Mouse (Mus musculus): ENCODE data around the gene Ehhadh. TPM values are rescaled to one million over a fixed set of nuclear protein-coding genes. Genes with fewer than 3 reads are reported as not detected.

Gene Ehhadh
- total and polyA plus RNA-seq, 3 experiments = 5.3 to 6.6 TPM; not detected in 1

DNA sequence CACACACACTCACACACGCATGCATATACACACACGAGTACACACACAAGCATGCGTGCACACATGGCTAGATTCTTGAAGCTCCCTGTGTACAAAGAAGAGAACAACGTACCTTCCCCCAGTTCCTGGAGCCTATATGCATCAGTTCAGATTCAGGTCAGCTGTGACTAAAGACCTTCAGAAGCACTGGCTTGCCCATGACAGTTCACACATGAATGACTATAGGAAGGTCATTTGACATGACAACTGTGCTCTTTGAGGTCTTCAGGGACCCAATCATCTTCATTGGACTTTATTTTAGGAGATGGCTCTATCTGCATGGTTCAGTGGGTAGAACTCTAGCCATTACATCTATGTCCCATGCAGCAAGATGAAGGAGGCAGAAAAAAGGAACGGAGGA is 44.7 kb downstream of the Ehhadh start:
- TF ChIP-seq CHD2 (IDR thresholded peaks at IDR 0.05; ENCODE audit: low read length) = no peak
- TF ChIP-seq MAX (IDR thresholded peaks at IDR 0.05; ENCODE audit: low read length) = no peak
- no peak for TF ChIP-seq MYB (IDR thresholded peaks at IDR 0.05; ENCODE audit: low read depth, low read length)
- no peak for TF ChIP-seq RAD21 (IDR thresholded peaks at IDR 0.05; ENCODE audit: low read depth, low read length)

DNA sequence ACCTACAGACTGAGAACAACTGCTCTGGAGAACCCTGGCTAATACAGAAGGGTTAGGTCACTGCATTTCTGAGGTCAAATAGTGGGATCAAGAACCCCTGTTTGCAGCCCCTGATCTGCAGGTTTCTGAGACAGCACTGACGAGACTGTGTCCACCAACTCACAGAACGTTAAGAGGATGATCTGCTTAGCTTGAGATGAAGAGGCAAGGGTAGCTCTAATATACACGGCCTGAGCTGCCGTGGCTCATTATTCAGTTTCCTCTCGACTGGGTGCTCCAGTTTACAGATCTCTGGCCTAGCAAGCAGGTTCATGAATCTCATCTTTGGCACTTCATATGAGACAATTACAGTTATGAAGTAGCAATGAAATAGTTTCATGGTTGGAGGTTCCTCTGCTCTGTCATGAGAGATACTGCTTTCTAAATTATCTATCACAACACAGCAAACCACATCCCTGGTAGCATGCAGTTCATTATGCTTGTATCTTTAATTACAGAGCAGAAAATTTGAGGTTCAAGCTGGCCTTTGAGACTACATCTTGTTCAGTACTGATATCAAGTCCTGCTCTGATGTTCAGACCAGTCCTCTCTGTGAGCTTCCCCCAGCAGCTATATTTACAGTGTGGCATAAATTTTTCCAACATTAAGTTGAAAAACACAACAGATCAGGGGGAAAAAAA is 45.3 kb downstream of the Ehhadh start:
- Histone ChIP-seq H3K27ac (ENCODE audit: control insufficient read depth, low read depth, low read length) (peak overlapping the region; percentile 68), H3K4me1 (ENCODE audit: control insufficient read depth in 1 of 2, insufficient read depth in 2 of 2, low read length in 2 of 2) (peaks cover 18 to 22% of the 10 kb centered on the region in 2 experiments), H3K27me3 (ENCODE audit: control insufficient read depth in 1 of 2, insufficient read depth in 2 of 2, low read length in 2 of 2) (no peaks in the 10 kb centered on the region), H3K9ac (ENCODE audit: control insufficient read depth, low read depth, low read length, poor library complexity, severe bottlenecking) (peak overlapping the region; percentile 28), H3K36me3 (ENCODE audit: control insufficient read depth in 1 of 2, insufficient read depth in 2 of 2, low read length in 2 of 2) (peaks cover 0 to 13% of the 10 kb centered on the region in 2 experiments; a peak in 2 of 4 replicates), H3K79me2 (ENCODE audit: control insufficient read depth, insufficient read depth, low read length, poor library complexity) (no peaks in the 10 kb centered on the region), H3K9me3 (replicated peaks; ENCODE audit: insufficient read depth, low read length) (no peaks in the 10 kb centered on the region), H3K4me3 (ENCODE audit: control insufficient read depth in 1 of 2, insufficient read depth in 1 of 2, low read depth in 2 of 2, low read length in 2 of 2) (no peak overlapping the region)
- DNase-seq (ENCODE audit: low read depth, low spot score) = peak; percentile 82
- peak; percentile 87 for TF ChIP-seq GATA1 (IDR thresholded peaks at IDR 0.05; ENCODE audit: low read depth, low read length)
- TF ChIP-seq MYC (IDR thresholded peaks at IDR 0.05; ENCODE audit: low read depth, low read length) = 0 out of 2 replicates have a peak, but pooled peaks have one; percentile 25
- TF ChIP-seq TBP (IDR thresholded peaks at IDR 0.05; ENCODE audit: low read depth, low read length) = no peak
- TF ChIP-seq SMC3 (IDR thresholded peaks at IDR 0.05; ENCODE audit: low read depth, low read length) = no peak
- no peak for TF ChIP-seq MAZ (IDR thresholded peaks at IDR 0.05; ENCODE audit: low read depth, low read length)
- TF ChIP-seq USF1 (IDR thresholded peaks at IDR 0.05; ENCODE audit: low read depth, low read length) = no peak
- no peak for TF ChIP-seq ZMIZ1 (IDR thresholded peaks at IDR 0.05; ENCODE audit: low read depth, low read length)
- TF ChIP-seq ETS1 (IDR thresholded peaks at IDR 0.05; ENCODE audit: low read depth, low read length) = peak; percentile 78
- no peak for TF ChIP-seq RAD21 (IDR thresholded peaks at IDR 0.05; ENCODE audit: low read depth, low read length)
- TF ChIP-seq MXI1 (IDR thresholded peaks at IDR 0.05; ENCODE audit: low read depth, low read length) = 0 out of 2 replicates have a peak, but pooled peaks have one; percentile 33
- TF ChIP-seq POLR2AphosphoS5 (IDR thresholded peaks at IDR 0.05; ENCODE audit: borderline replicate concordance, low read depth, low read length) = no peak
- peak; percentile 71 for TF ChIP-seq SIN3A (IDR thresholded peaks at IDR 0.05; ENCODE audit: low read length)
- TF ChIP-seq HCFC1 (IDR thresholded peaks at IDR 0.05; ENCODE audit: low read depth, low read length) = no peak
- TF ChIP-seq CHD1 (IDR thresholded peaks at IDR 0.05; ENCODE audit: low read depth, low read length) = no peak
- no peak for TF ChIP-seq NRF1 (IDR thresholded peaks at IDR 0.05; ENCODE audit: insufficient read depth, low read depth, low read length, poor library complexity, severe bottlenecking)
- TF ChIP-seq ZNF384 (IDR thresholded peaks at IDR 0.05; ENCODE audit: low read depth, low read length) = no peak
- peak; percentile 92 to 95 for TF ChIP-seq EP300 (IDR thresholded peaks at IDR 0.05; ENCODE audit: low read depth in 1 of 2, low read length in 2 of 2)
- TF ChIP-seq RCOR1 (IDR thresholded peaks at IDR 0.05; ENCODE audit: low read depth, low read length) = peak; percentile 88
- TF ChIP-seq TAL1 (IDR thresholded peaks at IDR 0.05; ENCODE audit: low read length) = peak; percentile 80
- no peak for TF ChIP-seq CHD2 (IDR thresholded peaks at IDR 0.05; ENCODE audit: low read length)
- TF ChIP-seq E2F4 (IDR thresholded peaks at IDR 0.05; ENCODE audit: borderline replicate concordance, low read depth, low read length) = no peak
- TF ChIP-seq POLR2A (IDR thresholded peaks at IDR 0.05; ENCODE audit: control insufficient read depth in 1 of 2, insufficient read depth in 1 of 2, low read depth in 1 of 2, low read length in 2 of 2, poor library complexity in 1 of 2) = no peak
- TF ChIP-seq TCF12 (IDR thresholded peaks at IDR 0.05; ENCODE audit: low read depth, low read length) = peak; percentile 95
- no peak for TF ChIP-seq ZC3H11A (IDR thresholded peaks at IDR 0.05; ENCODE audit: low read depth, low read length)
- TF ChIP-seq ZKSCAN1 (IDR thresholded peaks at IDR 0.05; ENCODE audit: low read depth, low read length) = no peak
- peak; percentile 46; the same call in 1 of the 2 replicates for TF ChIP-seq MYB (IDR thresholded peaks at IDR 0.05; ENCODE audit: low read depth, low read length)

More for the DNA sequence above, 44.7 kb downstream of the Ehhadh start:
- H3K4me1 ChIP-seq (ENCODE audit: control insufficient read depth in 1 of 2, insufficient read depth in 2 of 2, low read length in 2 of 2) = peaks cover 18 to 22% of the 10 kb centered on the region in 2 experiments
- no peaks in the 10 kb centered on the region for H3K27me3 ChIP-seq (ENCODE audit: control insufficient read depth in 1 of 2, insufficient read depth in 2 of 2, low read length in 2 of 2)
- no peak overlapping the region for H3K4me3 ChIP-seq (ENCODE audit: control insufficient read depth in 1 of 2, insufficient read depth in 1 of 2, low read depth in 2 of 2, low read length in 2 of 2)
- H3K9me3 ChIP-seq (replicated peaks; ENCODE audit: insufficient read depth, low read length) = no peaks in the 10 kb centered on the region
- no peak for DNase-seq (ENCODE audit: low read depth, low spot score)
- peak overlapping the region; percentile 53 for H3K27ac ChIP-seq (ENCODE audit: control insufficient read depth, low read depth, low read length)
- H3K36me3 ChIP-seq (ENCODE audit: control insufficient read depth in 1 of 2, insufficient read depth in 2 of 2, low read length in 2 of 2) = peaks cover 0 to 13% of the 10 kb centered on the region in 2 experiments; a peak in 2 of 4 replicates
- no peak overlapping the region for H3K9ac ChIP-seq (ENCODE audit: control insufficient read depth, low read depth, low read length, poor library complexity, severe bottlenecking)
- no peaks in the 10 kb centered on the region for H3K79me2 ChIP-seq (ENCODE audit: control insufficient read depth, insufficient read depth, low read length, poor library complexity)

All from MEL (cell line).